Mouse (Mus musculus): Measurements from ENCODE around the gene Ywhah.

Ywhah gene

DNA sequence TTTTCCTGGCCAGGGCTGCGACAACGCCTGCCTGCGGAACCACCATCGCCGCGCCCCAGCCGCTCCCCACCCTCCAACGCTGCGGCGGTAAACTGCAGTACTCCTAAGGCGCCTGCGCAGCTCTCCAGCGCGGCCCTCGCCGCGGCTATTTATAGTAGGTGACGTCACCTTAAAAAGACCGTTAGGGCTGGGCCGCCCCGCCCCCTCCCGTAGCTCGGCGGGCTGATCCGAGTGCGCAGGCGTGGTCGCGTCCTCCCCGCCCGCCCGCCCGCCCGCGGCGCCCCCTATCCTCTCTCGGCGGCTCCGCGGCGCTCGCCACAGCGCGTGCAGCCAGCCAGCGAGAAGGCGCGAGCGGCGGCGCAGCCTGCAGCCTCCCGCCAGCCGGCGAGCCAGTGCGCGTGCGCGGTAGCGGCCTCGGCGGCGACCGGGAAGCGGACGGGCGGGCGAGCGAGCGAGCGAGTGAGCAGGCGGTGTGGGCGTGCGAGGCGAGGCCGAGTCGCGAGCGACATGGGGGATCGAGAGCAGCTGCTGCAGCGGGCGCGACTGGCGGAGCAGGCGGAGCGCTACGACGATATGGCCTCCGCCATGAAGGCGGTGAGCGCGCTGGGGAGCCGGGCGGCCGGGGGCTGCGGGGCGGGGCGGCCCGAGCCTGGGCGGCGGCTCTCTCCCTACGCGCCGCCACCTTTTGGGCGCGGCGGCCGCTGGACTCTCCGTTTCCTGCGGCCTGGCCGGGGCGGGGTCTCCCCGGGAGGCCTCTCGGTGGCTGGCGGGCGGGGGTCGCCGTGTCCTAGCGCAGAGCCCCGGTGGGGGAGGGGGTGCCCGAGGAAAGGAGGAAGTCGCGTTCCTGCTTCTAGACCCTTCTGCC, at the start of gene Ywhah:
Gene Ywhah (plus strand): TSS at position 256 of the 865 bp plus-strand sequence.
- peak; percentile 94 to 97 for DNase-seq (ENCODE audit: low read depth in 2 of 2, low spot score in 2 of 2)

GRCm38 (mm10) chr5:32976541-32976940, 42.1 kb upstream of the Ywhah start:
- no peak for DNase-seq (ENCODE audit: low read depth in 2 of 2, low spot score in 2 of 2)

DNA sequence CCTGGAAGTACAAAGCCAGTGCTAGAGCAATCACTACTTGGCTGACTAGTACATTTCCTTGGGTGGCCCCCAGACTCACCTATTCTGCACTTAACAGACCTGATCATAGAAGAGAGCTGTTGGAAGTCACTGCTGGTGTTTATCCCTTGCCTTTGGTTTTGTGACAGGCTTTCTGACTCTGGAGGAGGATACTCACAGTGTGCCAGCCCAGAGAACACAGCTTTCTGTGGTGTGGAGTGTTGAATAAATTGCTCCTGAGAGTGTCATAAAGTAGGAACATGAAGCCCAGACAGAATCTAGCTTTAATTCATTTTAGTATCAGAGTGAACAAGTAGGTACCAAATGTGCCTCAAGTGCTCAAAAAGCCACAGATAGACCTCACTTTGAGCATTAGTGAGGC, 41.4 kb upstream of the Ywhah start:
- DNase-seq (ENCODE audit: low read depth in 2 of 2, low spot score in 2 of 2) = no peak

GRCm38 (mm10) chr5:32985379-32985778, 33.2 kb upstream of the Ywhah start:
- DNase-seq (ENCODE audit: low read depth in 2 of 2, low spot score in 2 of 2) = no peak

- no peak for DNase-seq (ENCODE audit: low read depth in 2 of 2, low spot score in 2 of 2)
These were observed 30.7 kb upstream of the Ywhah start for GRCm38 (mm10) chr5:32987873-32988272.

DNA sequence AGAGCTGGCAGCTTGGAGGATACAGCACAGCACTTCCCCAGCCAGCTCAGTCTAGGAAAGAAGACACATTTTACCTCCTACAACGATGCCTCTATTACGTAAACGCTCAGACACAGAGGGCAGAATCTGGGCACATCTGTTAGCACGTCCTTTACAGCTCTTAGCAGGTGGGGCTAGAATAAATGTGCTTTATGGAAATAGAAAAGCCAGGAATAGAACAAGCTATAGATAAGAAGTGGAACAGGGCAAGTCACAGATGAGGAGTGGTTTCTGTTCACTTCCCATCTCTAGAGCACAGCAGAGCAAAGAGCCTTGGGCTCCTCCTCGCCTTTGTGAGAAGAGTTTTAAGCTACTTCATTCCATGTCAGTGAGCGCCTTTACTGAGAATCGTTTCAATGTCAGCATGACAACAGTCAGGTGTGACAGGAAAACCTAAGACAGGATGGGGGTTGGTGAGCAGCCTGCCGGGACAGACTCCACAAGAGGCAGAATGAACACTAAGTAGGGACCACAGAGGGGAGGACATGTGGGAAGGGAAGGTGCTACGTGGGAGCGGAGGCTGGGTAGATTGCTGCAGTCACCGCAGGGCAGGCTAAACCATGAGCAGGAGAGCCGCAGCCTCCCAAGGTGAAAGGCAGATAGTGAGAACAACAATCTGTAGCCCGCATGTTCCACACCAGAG, 28.5 kb upstream of the Ywhah start:
- no peak for DNase-seq (ENCODE audit: low read depth in 2 of 2, low spot score in 2 of 2)

DNA sequence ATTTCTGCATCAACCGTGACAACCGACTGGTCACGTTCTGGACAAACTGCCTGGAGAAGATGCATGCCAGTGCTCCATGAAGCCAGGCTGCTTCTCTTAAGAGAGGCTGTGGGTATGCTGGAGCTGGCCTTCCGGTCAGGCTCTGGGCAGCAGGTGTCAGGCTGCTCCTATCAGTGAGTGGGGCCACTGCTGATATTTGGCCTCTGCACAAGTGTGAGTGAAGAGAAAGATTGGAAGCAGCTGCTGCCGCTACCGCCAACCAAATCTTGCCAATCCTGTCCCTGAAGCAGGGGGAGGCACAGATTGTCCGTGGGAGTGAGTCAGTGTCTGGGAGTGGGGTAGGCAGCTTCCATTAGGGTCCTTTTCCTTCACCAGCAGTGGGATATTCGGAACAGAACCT, 27.5 kb upstream of the Ywhah start:
- DNase-seq (ENCODE audit: low read depth in 2 of 2, low spot score in 2 of 2) = no peak

GRCm38 (mm10) chr5:32994471-32994870, 24.1 kb upstream of the Ywhah start:
- no peak for DNase-seq (ENCODE audit: low read depth in 2 of 2, low spot score in 2 of 2)

DNA sequence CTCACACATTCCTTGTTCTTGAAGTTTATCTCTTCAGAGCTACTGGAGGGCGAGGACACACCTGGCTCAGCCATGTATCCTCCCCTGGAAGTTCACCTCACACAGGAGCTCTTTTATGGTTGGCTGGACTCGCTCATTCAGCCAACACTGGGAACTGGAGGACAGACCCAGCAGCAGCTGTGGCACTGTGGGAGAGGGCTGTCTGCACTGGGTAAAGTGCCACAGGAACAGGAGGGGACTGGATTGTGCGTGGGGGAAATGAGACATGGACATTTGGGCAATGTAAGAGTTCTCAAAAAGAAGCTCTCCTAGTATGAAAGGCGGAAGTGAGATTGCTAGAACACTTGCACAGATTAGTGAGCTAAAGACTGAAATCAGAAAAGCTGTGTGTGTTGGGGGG, 22.9 kb upstream of the Ywhah start:
- no peak for DNase-seq (ENCODE audit: low read depth in 2 of 2, low spot score in 2 of 2)

DNA sequence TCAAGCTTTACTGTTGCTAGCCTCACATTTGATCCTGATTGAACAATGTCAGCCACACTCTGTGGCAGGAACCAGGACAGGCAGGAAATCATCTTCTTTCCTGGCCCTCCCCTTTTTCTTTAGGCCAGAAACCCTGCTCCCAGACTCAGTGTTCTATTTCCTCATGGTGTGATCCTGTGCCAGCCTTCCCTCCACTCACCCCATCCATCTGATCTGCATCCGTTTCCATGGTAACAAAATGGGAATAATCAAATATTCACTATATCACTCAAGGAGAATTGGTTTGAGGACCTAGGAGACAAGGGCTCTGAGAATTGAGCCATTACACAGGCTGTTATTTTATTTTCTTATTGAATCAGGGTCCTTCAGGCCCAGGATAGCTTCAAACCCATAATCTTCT, 22.1 kb upstream of the Ywhah start:
- DNase-seq (ENCODE audit: low read depth in 2 of 2, low spot score in 2 of 2) = no peak

GRCm38 (mm10) chr5:32997686-32998085, 20.9 kb upstream of the Ywhah start:
- no peak for DNase-seq (ENCODE audit: low read depth in 2 of 2, low spot score in 2 of 2)

DNA sequence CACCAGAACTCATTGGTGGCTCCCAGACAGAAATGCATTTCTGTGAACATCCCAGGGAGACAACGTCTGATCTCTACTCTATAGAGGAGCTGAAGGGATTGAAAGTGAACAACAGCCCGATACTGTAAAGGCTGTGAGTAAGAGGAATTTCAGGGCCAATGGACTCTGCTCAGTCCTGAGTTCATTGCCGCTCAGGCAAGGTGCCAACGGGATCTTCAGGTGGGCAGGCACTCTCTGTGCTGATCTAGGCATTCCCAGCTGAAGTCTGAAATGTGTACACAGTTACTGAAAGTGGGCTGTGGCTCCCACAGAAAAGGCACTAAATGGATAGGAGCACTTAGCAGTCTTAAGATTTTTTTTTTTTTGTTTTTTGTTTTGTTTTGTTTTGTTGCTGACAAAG, 19.8 kb upstream of the Ywhah start:
- DNase-seq (ENCODE audit: low read depth in 2 of 2, low spot score in 2 of 2) = no peak

GRCm38 (mm10) chr5:33001111-33001510, 17.5 kb upstream of the Ywhah start:
- DNase-seq (ENCODE audit: low read depth in 2 of 2, low spot score in 2 of 2) = no peak

- DNase-seq (ENCODE audit: low read depth in 2 of 2, low spot score in 2 of 2) = no peak
These were observed 15.8 kb upstream of the Ywhah start for GRCm38 (mm10) chr5:33002781-33003180.

- DNase-seq (ENCODE audit: low read depth in 2 of 2, low spot score in 2 of 2) = no peak
These were observed 15.1 kb upstream of the Ywhah start for GRCm38 (mm10) chr5:33003500-33003899.

DNA sequence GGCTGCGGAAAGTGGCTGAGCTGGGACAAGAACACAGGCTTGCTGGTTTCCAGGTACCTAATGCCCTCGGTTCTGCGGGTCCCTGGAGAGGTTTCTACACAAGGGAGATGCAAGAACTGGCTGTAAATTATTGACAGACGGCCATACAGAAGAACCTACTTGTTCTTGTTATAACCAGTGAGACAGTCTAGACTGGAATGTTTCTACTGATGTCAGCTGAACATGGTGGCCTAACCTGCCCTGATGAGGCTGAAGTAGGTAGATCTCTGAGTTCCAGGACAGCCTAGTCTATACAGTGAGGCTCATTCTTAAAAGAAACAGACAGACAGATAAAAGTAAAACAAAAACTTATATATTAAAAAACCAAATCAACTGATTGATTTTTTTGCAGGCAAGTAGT, 14.5 kb upstream of the Ywhah start:
- DNase-seq (ENCODE audit: low read depth in 2 of 2, low spot score in 2 of 2) = no peak

DNA sequence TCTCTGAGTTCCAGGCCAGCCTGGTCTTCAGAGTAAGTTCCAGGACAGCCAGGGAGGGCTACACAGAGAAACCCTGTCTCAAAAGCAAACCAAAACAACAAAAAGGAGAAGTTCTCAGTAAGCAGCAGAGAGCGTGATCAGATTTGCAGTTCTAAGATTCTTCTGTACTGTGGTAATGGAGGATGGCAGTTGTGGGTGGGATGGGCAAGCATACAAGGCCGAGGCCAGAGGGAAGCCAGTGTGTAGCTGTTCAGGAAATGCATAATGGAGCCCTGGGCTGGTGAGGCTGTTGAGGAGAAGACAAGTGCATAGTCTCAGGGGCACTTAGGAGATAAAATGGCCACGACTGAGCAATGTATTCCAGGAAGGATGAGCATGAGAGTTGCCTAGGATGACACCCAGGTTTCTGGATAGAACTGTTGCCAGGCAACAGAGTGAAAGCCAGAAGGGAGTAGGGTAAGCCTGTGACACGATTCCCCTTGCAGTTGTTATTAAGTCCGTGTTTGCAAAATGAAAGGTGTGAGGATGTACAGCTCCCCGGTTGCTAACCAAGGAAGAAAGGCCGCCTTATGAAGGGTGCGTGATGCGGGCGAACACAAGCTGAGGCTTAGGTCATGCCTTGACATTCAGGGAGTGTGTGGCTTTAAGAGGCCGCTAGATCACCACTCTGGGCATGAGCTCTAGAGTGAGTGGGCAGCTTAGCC, 13.0 kb upstream of the Ywhah start:
- DNase-seq (ENCODE audit: low read depth in 2 of 2, low spot score in 2 of 2) = no peak

GRCm38 (mm10) chr5:33006670-33007069, 11.9 kb upstream of the Ywhah start:
- no peak for DNase-seq (ENCODE audit: low read depth in 2 of 2, low spot score in 2 of 2)

DNA sequence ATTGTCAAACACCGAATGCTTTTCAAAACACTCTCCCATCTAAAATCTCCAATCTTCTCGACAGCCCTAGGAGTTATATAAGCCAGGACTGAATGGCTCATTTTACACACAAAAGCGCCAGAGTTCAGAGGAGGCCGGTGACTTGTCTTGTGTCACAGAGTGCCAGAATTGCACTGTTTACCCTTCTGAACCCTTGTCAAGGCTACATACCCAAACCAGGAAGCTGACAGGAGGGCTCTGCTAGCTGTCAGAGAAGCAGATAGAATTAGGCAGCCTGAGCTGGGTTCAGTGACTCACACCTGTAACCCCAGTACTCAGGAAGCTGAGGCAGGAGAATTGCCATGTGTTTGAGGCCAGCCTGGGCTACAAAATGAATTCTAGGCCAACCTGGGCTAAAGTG, 11.2 kb upstream of the Ywhah start:
- no peak for DNase-seq (ENCODE audit: low read depth in 2 of 2, low spot score in 2 of 2)

- DNase-seq (ENCODE audit: low read depth in 2 of 2, low spot score in 2 of 2) = no peak
These were observed 9.3 kb upstream of the Ywhah start for GRCm38 (mm10) chr5:33009301-33009700.

GRCm38 (mm10) chr5:33009818-33010812, 8.5 kb upstream of the Ywhah start:
- no peak for DNase-seq (ENCODE audit: low read depth in 2 of 2, low spot score in 2 of 2)
